Mouse (Mus musculus): Measurements from ENCODE around the gene Amy1.
"Not testable (repeated sequence)": the region's sequence is repeated elsewhere in the genome, so short reads cannot be mapped to it uniquely, and the experiment has no call there.

Amy1 gene

GRCm38 (mm10) chr3:113606599-113606998, at the start of gene Amy1:
Gene Amy1 (minus strand): TSS chr3:113606699.
- DNase-seq: no peak

GRCm38 (mm10) chr3:113654335-113654734, 47.8 kb upstream of the Amy1 start:
- DNase-seq: no peak

DNA sequence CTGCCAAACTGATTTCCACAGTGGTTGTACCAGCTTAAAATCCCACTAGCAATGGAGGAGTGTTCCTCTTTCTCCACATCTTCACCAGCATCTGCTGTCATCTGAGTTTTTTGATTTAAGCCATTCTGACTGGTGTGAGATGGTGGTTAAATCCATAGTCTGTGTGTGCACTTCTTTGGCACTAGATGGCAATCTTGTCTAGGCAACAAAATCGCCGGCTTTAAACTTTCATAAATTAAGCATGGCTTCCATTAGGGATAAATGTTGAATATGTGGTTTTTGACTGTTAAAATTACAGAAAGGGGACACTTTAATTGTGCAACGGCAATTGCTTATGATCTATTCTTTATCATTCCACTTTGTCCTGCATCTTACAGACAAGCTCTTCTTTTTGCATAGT, 44.9 kb upstream of the Amy1 start:
- peak; percentile 20 to 40 for DNase-seq

DNA sequence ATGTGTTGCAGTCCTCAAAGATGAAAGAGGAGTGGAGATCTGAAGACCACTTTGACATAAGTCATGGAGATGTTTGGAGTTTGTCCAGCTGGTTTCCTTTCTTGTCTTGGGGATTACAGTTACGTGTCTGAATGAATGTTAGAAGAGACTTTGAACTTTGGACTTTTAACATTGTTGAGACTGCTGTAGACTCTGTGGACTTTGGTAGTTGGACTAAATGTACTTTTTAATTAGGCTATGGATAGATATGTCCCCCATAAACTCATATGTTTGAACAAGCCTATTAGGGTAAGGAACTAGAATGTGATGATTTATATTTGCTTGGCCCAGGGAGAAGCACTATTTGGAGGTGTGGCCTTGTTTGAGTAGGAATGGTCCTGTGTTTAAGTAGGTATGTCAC, 33.0 kb upstream of the Amy1 start:
- DNase-seq: no peak

DNA sequence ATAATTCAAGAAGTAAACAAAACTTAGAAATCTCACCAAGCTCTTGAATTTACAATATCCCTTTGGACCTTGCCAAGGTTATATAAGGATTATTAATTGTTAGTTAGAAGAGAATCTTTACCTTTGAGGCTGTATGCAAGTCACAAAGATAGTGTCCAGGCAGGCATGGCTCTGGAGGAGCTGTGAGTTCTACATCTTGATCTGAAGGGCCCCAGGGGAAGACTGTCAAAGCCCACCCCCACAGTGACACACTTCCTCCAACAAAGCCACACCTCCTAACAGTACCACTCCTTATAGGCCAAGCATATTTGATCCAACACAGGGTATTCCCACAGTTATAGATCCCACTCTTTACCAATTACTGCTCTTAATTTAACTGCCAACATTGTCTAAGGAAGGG, 27.7 kb upstream of the Amy1 start:
- no peak for DNase-seq

- no peak for DNase-seq
These were observed 25.1 kb upstream of the Amy1 start for GRCm38 (mm10) chr3:113631611-113632010.

- DNase-seq: peak; percentile 18 to 37
These were observed 24.1 kb upstream of the Amy1 start for GRCm38 (mm10) chr3:113630564-113630963.

GRCm38 (mm10) chr3:113629606-113630359, 23.3 kb upstream of the Amy1 start, which contains the start of gene Rnpc3:
Gene Rnpc3 (minus strand): TSS chr3:113630149.
- DNase-seq: peak; percentile 98

DNA sequence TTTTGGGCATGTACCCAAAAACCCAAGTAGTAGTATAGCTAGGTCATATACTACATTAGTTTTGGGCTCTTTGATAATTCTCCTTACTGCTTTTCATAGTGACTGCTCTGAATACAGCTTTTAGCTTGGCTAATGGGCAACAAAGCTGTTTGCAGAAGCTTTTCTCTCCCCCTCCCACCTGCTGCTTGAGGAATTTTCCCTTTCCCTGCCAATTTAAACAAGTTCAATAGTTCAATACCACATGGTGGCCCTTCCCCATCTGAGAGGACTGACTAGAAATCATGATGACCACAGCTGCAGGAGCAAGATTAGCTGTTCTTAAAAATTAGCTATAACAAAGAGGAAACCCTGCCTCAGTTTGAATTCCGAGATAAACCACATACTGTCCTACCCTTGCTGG, 15.7 kb downstream of the Amy1 start:
- DNase-seq: peak in 1 of 2 experiments; percentile 3

- DNase-seq: no peak
These were observed 31.9 kb downstream of the Amy1 start for GRCm38 (mm10) chr3:113574578-113574977.

GRCm38 (mm10) chr3:113574138-113574537, 32.4 kb downstream of the Amy1 start:
- no peak for DNase-seq

DNA sequence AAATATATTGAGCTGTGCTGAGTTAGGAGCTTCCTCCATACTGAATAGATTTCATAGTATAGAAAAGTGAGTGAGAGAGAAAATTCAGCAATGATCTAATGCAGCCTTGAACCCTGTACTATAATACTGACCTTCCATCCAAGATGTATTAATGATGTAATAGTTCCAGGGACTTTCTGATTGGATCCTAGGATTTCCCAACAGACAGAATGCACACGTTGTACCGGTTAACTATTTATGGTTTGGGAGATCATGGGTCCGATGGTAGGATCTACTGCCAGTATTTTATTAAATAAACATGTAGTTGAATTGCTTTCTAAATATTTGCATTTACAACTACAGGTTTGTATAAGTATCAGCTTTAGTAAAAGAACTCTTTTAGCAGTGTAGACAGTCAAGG, 34.3 kb downstream of the Amy1 start:
- no peak for DNase-seq

DNA sequence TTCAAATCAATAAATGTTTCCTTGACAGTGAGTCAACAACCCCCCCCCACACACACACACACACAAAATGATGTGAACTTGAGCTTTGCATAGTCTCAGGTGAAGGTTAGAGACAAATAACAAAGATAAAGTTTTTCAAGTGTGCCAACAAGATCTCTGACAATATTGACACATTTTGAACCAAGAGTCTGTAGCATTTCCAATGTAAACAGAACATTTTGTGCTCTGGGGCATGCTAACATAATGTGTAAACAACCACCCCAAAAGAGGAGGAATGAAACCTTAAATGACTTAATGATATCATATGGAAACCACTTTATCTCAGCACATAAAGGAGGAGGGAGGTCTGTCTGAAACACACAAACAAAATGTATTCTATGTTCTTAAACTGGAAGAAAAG, 66.8 kb downstream of the Amy1 start:
- no peak for DNase-seq

DNA sequence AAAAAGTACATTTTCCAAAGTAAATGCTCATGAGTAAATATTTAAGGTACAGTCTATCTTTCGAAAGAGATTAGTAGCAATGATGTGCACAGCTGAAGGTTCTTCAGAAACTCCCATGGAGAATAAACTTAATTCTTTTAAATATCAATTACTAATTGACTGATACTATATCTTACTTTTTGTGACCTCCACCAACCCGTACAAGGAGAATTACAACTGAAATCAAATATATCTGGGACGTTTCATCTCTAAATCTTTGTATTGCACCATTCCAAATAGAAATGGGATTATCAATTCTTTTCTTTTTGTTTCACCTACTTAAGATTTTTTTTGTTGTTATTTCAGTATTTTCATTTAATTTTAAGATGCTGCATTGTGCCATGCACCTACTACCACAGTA, 74.2 kb downstream of the Amy1 start, which contains the start of gene Amy2a1:
TSS of gene Amy2a1 (minus strand) at position 101 of the 400 bp plus-strand sequence.
- DNase-seq: not testable (repeated sequence)
